Mouse (Mus musculus): ENCODE data around the gene Gm9844. TPM values are rescaled to one million over a fixed set of nuclear protein-coding genes. Genes with fewer than 3 reads are reported as not detected.

Gm9844 gene
- polyA plus RNA-seq, 1 experiment from 2014 or later: 12.4 TPM

DNA sequence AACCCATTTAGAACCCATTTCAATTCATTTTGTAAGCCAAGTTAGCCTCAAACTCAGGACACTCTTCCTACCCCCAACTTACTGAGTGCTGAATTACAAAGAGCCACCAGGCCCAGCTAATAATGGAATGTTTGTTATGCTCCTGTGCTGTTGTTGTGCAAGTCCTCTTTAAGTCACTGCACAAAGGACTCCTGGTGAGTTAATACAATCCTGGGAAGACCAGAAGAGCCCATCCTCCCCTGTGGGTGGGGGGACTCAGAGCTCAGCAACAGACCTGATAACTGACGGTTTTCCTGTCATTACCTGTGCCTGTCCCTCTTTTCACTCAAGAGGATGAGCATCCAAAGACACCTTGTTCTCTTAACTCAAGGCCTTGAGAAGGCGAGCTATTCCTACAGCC lies 17.6 kb downstream of the Gm9844 start:
- Histone ChIP-seq H3K9ac (ENCODE audit: low read depth, low read length) (no peak overlapping the region), H3K27ac (ENCODE audit: low read depth, low read length) (no peak overlapping the region)
- WGBS (ENCODE audit: insufficient replicate concordance): 42% methylated on average over 2 of the region's 2 CpGs

DNA sequence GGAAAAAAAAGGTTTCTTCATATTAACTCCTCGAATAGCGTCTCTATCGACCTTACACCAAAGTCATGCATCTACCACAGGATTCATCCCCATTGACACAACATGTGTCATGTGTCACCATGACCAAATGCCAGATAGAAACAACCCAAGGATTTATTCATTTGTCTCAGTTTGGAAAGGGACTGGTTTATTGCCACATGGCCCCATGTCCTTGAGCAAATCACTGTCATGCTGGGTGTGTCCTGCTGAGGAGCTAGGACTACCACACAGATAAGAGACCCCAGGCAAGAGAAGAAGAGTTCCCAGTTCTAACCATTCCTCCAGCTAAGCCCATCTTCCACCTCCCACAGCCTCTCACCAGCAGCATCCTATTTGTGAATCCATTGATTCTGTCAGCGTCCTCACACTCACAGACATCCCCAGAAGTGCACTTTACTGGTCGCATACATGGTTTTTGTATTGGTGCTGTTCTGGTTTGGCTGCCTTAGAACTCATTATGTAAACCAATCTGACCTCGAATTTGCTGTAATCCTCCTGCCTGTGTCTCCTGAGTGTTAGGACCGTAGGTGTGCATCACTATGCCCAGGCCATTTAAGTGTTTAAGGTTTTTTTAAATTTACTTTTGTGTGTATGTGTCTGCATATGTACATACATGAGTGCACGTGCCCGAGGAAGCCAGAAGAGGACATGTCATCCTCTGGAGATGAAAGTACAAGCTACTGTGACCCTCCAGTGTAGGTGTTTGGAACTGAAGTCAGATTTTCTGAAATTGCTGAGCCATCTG lies 20.6 kb downstream of the Gm9844 start:
- no peaks in the 10 kb centered on the region for H3K9me3 ChIP-seq (replicated peaks; ENCODE audit: control insufficient read depth, low read length)
- no peak for ATAC-seq (replicated peaks; ENCODE audit: insufficient number of reproducible peaks, low FRiP score, low TSS enrichment)
- no peaks in the 10 kb centered on the region for H3K27me3 ChIP-seq (ENCODE audit: control insufficient read depth, insufficient read depth, low read length)
- H3K36me3 ChIP-seq (ENCODE audit: control insufficient read depth, insufficient read depth, low read length): peaks cover 18% of the 10 kb centered on the region
- no peak overlapping the region for H3K9ac ChIP-seq (ENCODE audit: low read depth, low read length)
- no peak overlapping the region for H3K27ac ChIP-seq (ENCODE audit: low read depth, low read length)
- H3K4me1 ChIP-seq (ENCODE audit: control insufficient read depth, insufficient read depth, low read length): peaks cover 15% of the 10 kb centered on the region
- no peak overlapping the region for H3K4me3 ChIP-seq (ENCODE audit: low read depth, low read length)
- H3K4me2 ChIP-seq: no peak overlapping the region
- WGBS (ENCODE audit: insufficient replicate concordance): 88% methylated on average over 9 of the region's 9 CpGs

More for the DNA sequence above, 17.6 kb downstream of the Gm9844 start:
- Histone ChIP-seq H3K4me2 (no peak overlapping the region), H3K27me3 (ENCODE audit: control insufficient read depth, insufficient read depth, low read length) (0 out of 2 replicates have a peak, but pooled peaks cover 3% of the 10 kb centered on the region), H3K9me3 (replicated peaks; ENCODE audit: control insufficient read depth, low read length) (no peaks in the 10 kb centered on the region), H3K4me1 (ENCODE audit: control insufficient read depth, insufficient read depth, low read length) (no peaks in the 10 kb centered on the region), H3K4me3 (ENCODE audit: low read depth, low read length) (no peak overlapping the region), H3K36me3 (ENCODE audit: control insufficient read depth, insufficient read depth, low read length) (no peaks in the 10 kb centered on the region)
- no peak for ATAC-seq (replicated peaks; ENCODE audit: insufficient number of reproducible peaks, low FRiP score, low TSS enrichment)

- under 1% methylated on average over 54 of the region's 57 CpGs for WGBS (ENCODE audit: insufficient replicate concordance)
- peak within 1 kb of the TSS; percentile 94 for H3K27ac ChIP-seq (ENCODE audit: low read depth, low read length)
Observed at GRCm38 (mm10) chr7:24883896-24884692, 22.1 kb downstream of the Gm9844 start, which contains the start of gene Rps19. Gene Rps19, plus strand, starts transcription at chr7:24884371.

DNA sequence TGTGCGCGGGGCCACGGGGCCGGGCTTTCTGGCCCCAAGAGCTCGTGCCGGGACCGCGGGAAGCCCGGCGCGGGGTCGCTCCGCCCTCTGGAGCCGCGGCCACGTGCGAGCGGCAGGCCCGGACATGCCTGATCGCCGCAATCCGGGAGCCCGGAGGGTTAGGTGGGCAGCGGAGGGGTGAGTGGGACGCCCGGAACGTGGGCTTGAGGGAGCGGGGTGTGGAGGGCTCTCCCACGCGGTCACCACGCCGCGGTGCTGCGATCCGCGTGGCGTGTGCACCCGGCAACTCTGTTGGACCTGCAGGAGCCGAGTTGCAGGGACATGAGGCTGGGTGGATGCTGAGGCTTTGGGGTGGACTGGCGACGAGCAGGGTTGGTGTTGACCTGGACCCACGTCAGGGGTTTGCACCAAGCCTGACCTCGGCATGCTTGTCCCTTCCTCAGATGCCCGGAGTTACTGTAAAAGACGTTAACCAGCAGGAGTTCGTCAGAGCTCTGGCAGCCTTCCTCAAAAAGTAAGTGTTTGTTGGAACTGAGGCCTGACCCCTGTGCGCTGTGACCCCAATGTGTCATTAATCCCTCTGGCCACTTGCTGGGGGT lies 22.8 kb downstream of the Gm9844 start:
- Histone ChIP-seq H3K4me3 (ENCODE audit: low read depth, low read length) (peak overlapping the region; percentile 100), H3K9me3 (replicated peaks; ENCODE audit: control insufficient read depth, low read length) (no peaks in the 10 kb centered on the region), H3K4me1 (ENCODE audit: control insufficient read depth, insufficient read depth, low read length) (peaks cover 15% of the 10 kb centered on the region), H3K27me3 (ENCODE audit: control insufficient read depth, insufficient read depth, low read length) (no peaks in the 10 kb centered on the region), H3K36me3 (ENCODE audit: control insufficient read depth, insufficient read depth, low read length) (peaks cover 31% of the 10 kb centered on the region), H3K9ac (ENCODE audit: low read depth, low read length) (peak overlapping the region; percentile 100), H3K27ac (ENCODE audit: low read depth, low read length) (peak overlapping the region; percentile 94), H3K4me2 (peak overlapping the region; percentile 91)
- WGBS (ENCODE audit: insufficient replicate concordance): under 1% methylated on average over 47 of the region's 47 CpGs
- ATAC-seq (replicated peaks; ENCODE audit: insufficient number of reproducible peaks, low FRiP score, low TSS enrichment): 0 out of 2 replicates have a peak, but pooled peaks have one; percentile 0

More at GRCm38 (mm10) chr7:24883896-24884692, 22.1 kb downstream of the Gm9844 start, which contains the start of gene Rps19:
- Histone ChIP-seq H3K4me2 (peak within 1 kb of the TSS; percentile 91), H3K4me1 (ENCODE audit: control insufficient read depth, insufficient read depth, low read length) (peaks cover 15% of the 10 kb centered on the region), H3K9me3 (replicated peaks; ENCODE audit: control insufficient read depth, low read length) (no peaks in the 10 kb centered on the region), H3K9ac (ENCODE audit: low read depth, low read length) (peak within 1 kb of the TSS; percentile 100), H3K4me3 (ENCODE audit: low read depth, low read length) (peak within 1 kb of the TSS; percentile 100), H3K27me3 (ENCODE audit: control insufficient read depth, insufficient read depth, low read length) (no peaks in the 10 kb centered on the region), H3K36me3 (ENCODE audit: control insufficient read depth, insufficient read depth, low read length) (peaks cover 25% of the 10 kb centered on the region)
- ATAC-seq (replicated peaks; ENCODE audit: insufficient number of reproducible peaks, low FRiP score, low TSS enrichment): peak; percentile 93

- 40% methylated on average over 12 of the region's 12 CpGs for WGBS (ENCODE audit: insufficient replicate concordance)
- H3K27me3 ChIP-seq (ENCODE audit: control insufficient read depth, insufficient read depth, low read length): no peaks in the 10 kb centered on the region
- H3K9ac ChIP-seq (ENCODE audit: low read depth, low read length): peak overlapping the region; percentile 100
- ATAC-seq (replicated peaks; ENCODE audit: insufficient number of reproducible peaks, low FRiP score, low TSS enrichment): no peak
- H3K27ac ChIP-seq (ENCODE audit: low read depth, low read length): peak overlapping the region; percentile 29; the same call in 1 of the 2 replicates
- peaks cover 33% of the 10 kb centered on the region for H3K36me3 ChIP-seq (ENCODE audit: control insufficient read depth, insufficient read depth, low read length)
- no peaks in the 10 kb centered on the region for H3K9me3 ChIP-seq (replicated peaks; ENCODE audit: control insufficient read depth, low read length)
- H3K4me3 ChIP-seq (ENCODE audit: low read depth, low read length): peak overlapping the region; percentile 100
- H3K4me1 ChIP-seq (ENCODE audit: control insufficient read depth, insufficient read depth, low read length): peaks cover 15% of the 10 kb centered on the region
- peak overlapping the region; percentile 91 for H3K4me2 ChIP-seq
Observed at GRCm38 (mm10) chr7:24885468-24886307, 23.7 kb downstream of the Gm9844 start.

GRCm38 (mm10) chr7:24886308-24886633 lies 24.3 kb downstream of the Gm9844 start:
- H3K4me2 ChIP-seq: peak overlapping the region; percentile 91
- H3K4me3 ChIP-seq (ENCODE audit: low read depth, low read length): peak overlapping the region; percentile 100
- H3K9me3 ChIP-seq (replicated peaks; ENCODE audit: control insufficient read depth, low read length): no peaks in the 10 kb centered on the region
- peak overlapping the region; percentile 29 for H3K27ac ChIP-seq (ENCODE audit: low read depth, low read length)
- H3K36me3 ChIP-seq (ENCODE audit: control insufficient read depth, insufficient read depth, low read length): peaks cover 33% of the 10 kb centered on the region
- no peaks in the 10 kb centered on the region for H3K27me3 ChIP-seq (ENCODE audit: control insufficient read depth, insufficient read depth, low read length)
- ATAC-seq (replicated peaks; ENCODE audit: insufficient number of reproducible peaks, low FRiP score, low TSS enrichment): no peak
- H3K9ac ChIP-seq (ENCODE audit: low read depth, low read length): peak overlapping the region; percentile 100
- 64% methylated on average over 4 of the region's 4 CpGs for WGBS (ENCODE audit: insufficient replicate concordance)
- peaks cover 15% of the 10 kb centered on the region for H3K4me1 ChIP-seq (ENCODE audit: control insufficient read depth, insufficient read depth, low read length)

- no peak overlapping the region; the same call in 1 of the 2 replicates for H3K4me2 ChIP-seq
- peaks cover 33% of the 10 kb centered on the region for H3K36me3 ChIP-seq (ENCODE audit: control insufficient read depth, insufficient read depth, low read length)
Observed at GRCm38 (mm10) chr7:24887096-24887495, 25.1 kb downstream of the Gm9844 start.

More at GRCm38 (mm10) chr7:24887096-24887495, 25.1 kb downstream of the Gm9844 start:
- Histone ChIP-seq H3K9ac (ENCODE audit: low read depth, low read length) (peak overlapping the region; percentile 100), H3K9me3 (replicated peaks; ENCODE audit: control insufficient read depth, low read length) (no peaks in the 10 kb centered on the region), H3K4me3 (ENCODE audit: low read depth, low read length) (0 out of 2 replicates have a peak overlapping the region, but pooled peaks have one; percentile 100), H3K4me1 (ENCODE audit: control insufficient read depth, insufficient read depth, low read length) (peaks cover 15% of the 10 kb centered on the region), H3K27ac (ENCODE audit: low read depth, low read length) (no peak overlapping the region), H3K27me3 (ENCODE audit: control insufficient read depth, insufficient read depth, low read length) (no peaks in the 10 kb centered on the region)
- 75% methylated on average over 4 of the region's 4 CpGs for WGBS (ENCODE audit: insufficient replicate concordance)
- no peak for ATAC-seq (replicated peaks; ENCODE audit: insufficient number of reproducible peaks, low FRiP score, low TSS enrichment)
